Mouse (Mus musculus) megakaryocyte, embryonic 14.5 days (primary cell): ENCODE data around the gene Olfr485. TPM values are rescaled to one million over a fixed set of nuclear protein-coding genes. Genes with fewer than 3 reads are reported as not detected.
"Not testable (repeated sequence)": the region's sequence is repeated elsewhere in the genome, so short reads cannot be mapped to it uniquely, and the experiment has no call there.

ENCODE experiments used
- H3K27me3 ChIP-seq: replicated peaks from 2 replicates; pipeline ENCODE3; 2012; ENCODE audit warnings: inconsistent platforms
- H3K36me3 ChIP-seq: replicated peaks from 2 replicates; pipeline ENCODE3; 2012; ENCODE audit warnings: low read length, inconsistent platforms, mixed read lengths
- H3K4me1 ChIP-seq: 2 replicates; pipeline ENCODE4 v1.6.1; 2012; ENCODE audit warnings: inconsistent platforms
- H3K4me3 ChIP-seq: replicated peaks from 2 replicates; pipeline ENCODE3; 2012; ENCODE audit warnings: moderate library complexity, mild to moderate bottlenecking, inconsistent platforms
- H3K9me3 ChIP-seq: 2 replicates; pipeline ENCODE4 v1.6.1; 2012; ENCODE audit warnings: inconsistent platforms
- FLI1 ChIP-seq: IDR thresholded peaks from 2 replicates; pipeline ENCODE4 v1.6.1; 2012; ENCODE audit warnings: low read length, inconsistent platforms, mixed read lengths
- GATA1 ChIP-seq: IDR thresholded peaks from 3 replicates; pipeline ENCODE4 v1.6.1; 2012; ENCODE audit warnings: mixed read lengths, low read length, inconsistent platforms, borderline replicate concordance
- polyA plus RNA-seq: library from polyadenylated mRNA; stranded (reverse); fragments of >175 nt; gene quantifications from 2 replicates; pipeline ENCODE4 v1.2.3, GENCODE M21; 2012; ENCODE audit warnings: low replicate concordance; ENCODE audit not compliant: insufficient read depth

The Olfr485 gene
- polyA plus RNA-seq = not detected in 2 replicates

DNA sequence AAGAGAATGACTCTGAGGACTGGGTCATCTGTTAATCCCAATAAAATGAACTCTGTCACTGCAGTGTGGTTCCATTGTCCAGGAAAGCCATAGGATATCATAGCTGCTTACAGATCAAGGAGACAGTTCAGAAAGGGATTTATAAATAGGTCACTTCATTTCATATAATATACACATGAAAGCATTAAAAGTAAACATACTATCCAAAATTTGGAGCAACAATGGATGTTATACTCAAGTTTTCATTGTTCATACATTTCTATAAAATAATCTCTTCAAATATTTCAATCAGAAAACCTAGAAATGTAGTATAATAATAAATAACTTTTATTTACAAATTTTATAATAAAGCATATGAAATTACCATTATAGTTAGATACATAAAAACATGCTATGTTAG lies at the start of gene Olfr485:
Gene Olfr485 (minus strand): TSS at position 101 of the 400 bp plus-strand sequence.
- TF ChIP-seq GATA1 = no peak
- TF ChIP-seq FLI1 = no peak
- Histone ChIP-seq H3K36me3 (no peaks in the 10 kb centered on the region), H3K4me3 (no peak within 1 kb of the TSS), H3K4me1 (no peaks in the 10 kb centered on the region), H3K9me3 (no peaks in the 10 kb centered on the region), H3K27me3 (no peaks in the 10 kb centered on the region)

DNA sequence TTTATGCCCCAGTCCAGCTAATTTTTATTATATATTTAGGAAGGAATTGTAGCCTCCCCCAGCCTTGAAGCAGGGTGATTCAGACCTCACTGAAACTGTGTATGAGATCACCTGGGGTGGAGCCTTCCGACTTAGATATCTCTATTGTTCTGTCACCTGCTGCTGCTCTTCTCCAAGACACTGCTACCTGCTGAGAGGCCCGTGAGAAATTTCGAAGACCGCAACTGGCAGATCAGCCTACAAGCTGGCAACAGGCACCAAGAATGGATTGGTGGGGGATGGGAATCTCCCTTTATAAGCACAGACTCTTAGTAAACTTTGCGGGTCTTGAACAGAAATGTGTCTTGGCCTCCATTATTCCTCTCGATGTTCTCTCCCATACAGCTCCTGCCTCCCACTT lies 37.3 kb upstream of the Olfr485 start:
- no peak overlapping the region for H3K4me3 ChIP-seq
- no peaks in the 10 kb centered on the region for H3K9me3 ChIP-seq
- H3K4me1 ChIP-seq = no peaks in the 10 kb centered on the region
- H3K27me3 ChIP-seq = no peaks in the 10 kb centered on the region
- TF ChIP-seq FLI1 (no peak), GATA1 (no peak)
- H3K36me3 ChIP-seq = no peaks in the 10 kb centered on the region

DNA sequence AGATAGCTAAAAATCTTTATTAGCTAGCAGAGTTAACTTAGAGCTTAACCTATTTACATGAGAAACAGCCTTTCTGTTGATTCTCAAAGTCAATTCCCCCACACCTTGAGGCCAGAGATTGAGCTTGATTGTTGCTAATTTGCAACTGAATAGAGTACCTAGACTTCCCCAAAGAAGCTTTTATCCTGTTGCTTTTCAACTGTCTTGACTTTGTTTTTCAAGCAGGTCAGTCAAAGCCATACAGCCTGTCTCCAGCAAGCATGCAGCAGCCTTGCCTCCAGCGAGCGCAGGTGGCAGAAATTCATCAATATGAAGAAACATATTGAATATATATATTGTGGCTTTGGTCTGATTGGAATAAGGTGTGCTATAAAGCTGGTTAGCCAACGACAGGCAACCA lies 36.7 kb upstream of the Olfr485 start:
- not testable (repeated sequence) for H3K4me1 ChIP-seq, H3K9me3 ChIP-seq, H3K4me3 ChIP-seq, H3K27me3 ChIP-seq, H3K36me3 ChIP-seq

DNA sequence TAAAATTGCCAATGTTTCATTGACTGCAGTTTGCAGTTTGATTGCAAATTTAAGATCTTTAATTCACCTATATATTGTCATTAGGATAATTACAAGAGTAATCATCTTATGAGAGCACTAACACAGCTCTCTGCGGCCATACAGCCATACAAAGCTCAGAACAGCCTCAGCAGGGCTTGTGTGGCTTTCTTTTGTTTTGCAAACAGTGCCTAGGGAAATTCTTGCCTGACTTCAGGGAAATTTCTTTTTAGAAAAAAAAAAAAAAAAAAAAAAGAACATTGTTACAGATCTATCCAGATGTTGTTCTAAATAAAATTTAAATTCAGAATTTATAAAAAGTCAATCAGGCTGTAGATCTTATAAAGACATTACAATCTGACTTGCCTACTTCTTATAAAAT lies 33.0 kb upstream of the Olfr485 start:
- H3K4me3 ChIP-seq, H3K4me1 ChIP-seq, H3K27me3 ChIP-seq, H3K9me3 ChIP-seq, H3K36me3 ChIP-seq: not testable (repeated sequence)

DNA sequence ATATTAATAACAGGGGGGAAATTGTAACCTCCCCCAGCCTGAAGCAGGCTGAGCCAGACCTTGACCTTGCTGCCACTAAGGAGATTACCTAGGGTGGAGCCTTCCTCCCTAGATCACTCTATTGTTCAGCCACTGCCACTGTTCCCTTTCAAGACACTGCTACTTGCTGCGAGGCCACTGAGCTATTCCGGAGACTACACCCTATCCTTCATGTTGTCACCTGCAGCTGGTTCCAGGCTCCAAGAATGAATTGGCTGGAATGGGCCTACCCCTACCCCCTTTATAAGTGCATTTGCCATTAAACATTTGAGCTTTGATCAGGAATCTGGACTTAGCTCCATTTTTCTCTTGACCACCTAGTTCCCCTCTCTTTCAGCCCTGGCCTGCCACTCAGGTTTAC lies 31.5 kb upstream of the Olfr485 start:
- H3K4me3 ChIP-seq, H3K4me1 ChIP-seq, H3K27me3 ChIP-seq, H3K9me3 ChIP-seq, H3K36me3 ChIP-seq: not testable (repeated sequence)

DNA sequence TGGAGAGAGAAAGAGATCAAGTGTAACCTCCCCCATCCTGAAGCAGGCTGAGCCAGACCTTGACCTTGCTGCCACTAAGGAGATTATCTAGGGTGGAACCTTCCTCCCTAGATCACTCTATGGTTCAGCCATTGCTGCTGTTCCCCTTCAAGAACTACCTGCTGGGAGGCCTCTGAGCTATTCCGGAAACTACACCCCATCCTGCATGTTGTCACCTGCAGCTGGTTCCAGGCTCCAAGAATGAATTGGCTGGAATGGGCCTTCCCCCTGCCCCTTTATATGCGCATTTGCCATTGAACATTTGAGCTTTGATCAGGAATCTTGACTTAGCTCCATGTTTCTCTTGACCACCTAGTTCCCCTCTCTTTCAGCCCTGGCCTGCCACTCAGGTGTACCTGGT lies 25.6 kb upstream of the Olfr485 start:
- H3K36me3 ChIP-seq, H3K9me3 ChIP-seq, H3K27me3 ChIP-seq, H3K4me1 ChIP-seq, H3K4me3 ChIP-seq: not testable (repeated sequence)

DNA sequence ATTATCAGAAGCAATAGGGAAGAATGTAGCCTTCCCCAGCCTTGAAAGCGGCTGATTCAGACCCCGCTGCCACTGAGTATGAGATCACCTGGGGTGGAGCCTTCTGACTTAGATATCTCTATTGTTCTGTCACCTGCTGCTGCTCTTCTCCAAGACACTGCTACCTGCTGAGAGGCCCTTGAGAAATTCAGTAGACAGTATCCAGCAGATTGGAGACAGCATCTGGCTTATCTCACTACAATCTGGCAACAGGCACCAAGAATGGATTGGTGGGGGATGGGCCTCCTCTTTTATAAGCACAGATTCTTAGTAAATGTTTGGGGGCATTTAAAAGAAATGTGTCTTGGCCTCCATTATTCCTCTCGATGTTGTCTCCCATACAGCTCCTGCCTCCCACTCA lies 24.7 kb upstream of the Olfr485 start:
- H3K27me3 ChIP-seq, H3K4me1 ChIP-seq, H3K36me3 ChIP-seq, H3K4me3 ChIP-seq, H3K9me3 ChIP-seq: not testable (repeated sequence)

DNA sequence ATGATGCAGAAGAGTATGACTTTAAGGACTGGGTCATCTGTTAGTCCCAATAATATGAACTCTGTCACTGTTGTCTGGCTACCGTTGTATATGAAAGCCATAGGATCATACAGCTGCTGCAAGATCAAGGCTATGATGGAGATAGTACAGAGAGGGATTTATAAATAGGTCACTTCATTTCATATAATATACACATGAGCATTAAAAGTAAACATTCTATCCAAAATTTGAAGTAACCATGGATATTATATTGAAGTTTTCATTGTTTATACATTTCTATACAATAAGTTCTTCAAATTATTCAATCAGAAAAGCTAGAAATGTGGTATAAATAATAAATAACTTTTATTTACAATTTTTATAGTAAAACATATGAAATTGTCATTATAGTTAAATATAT lies 13.0 kb upstream of the Olfr485 start, which contains the start of gene Olfr486:
Gene Olfr486 (minus strand): TSS at position 101 of the 400 bp plus-strand sequence.
- not testable (repeated sequence) for H3K9me3 ChIP-seq, H3K4me1 ChIP-seq, H3K27me3 ChIP-seq, H3K36me3 ChIP-seq, H3K4me3 ChIP-seq

DNA sequence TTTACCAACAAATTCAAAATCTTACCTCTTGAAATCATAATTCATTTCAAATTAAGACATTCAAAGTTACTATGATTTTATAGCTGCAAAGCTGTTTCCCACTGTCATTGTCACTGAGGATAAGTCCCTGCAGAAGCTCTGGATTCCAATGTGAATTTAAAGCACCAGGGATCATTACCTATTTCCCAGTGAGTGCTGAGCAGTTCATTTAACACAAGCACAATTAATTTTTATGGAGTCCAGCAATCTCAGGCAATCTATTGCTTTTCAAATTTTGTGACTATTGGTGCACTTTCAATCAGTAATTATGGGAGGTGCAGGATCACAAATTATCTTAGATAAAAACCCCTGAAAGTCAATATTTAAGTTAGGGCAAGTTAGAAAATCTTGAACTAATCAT lies 32.3 kb downstream of the Olfr485 start, which contains the start of gene Olfr484:
Gene Olfr484 (minus strand): TSS at position 101 of the 400 bp plus-strand sequence.
- Histone ChIP-seq H3K4me1 (no peaks in the 10 kb centered on the region), H3K4me3 (no peak within 1 kb of the TSS), H3K9me3 (no peaks in the 10 kb centered on the region), H3K27me3 (no peaks in the 10 kb centered on the region), H3K36me3 (no peaks in the 10 kb centered on the region)
- no peak for TF ChIP-seq GATA1
- no peak for TF ChIP-seq FLI1

DNA sequence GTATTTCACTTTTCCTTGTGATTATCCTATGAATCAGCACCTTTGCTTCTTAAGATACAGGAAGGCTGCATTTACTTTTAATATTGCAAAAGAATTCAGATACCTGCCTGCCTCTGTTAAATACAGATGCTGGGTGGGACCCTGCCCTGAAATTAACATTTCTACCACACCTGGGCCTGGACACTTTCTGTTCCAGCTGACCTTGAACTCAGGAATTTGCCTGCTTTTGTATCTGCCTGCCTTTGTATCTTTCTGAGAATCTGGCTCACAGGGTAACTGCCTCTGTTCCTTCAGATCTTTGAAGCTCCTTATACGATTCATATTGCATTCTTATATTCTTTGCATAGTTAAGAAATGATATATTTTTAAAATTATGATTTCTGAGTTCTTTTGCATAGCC lies 38.3 kb downstream of the Olfr485 start:
- H3K9me3 ChIP-seq = no peaks in the 10 kb centered on the region; the same call in 1 of the 2 replicates
- no peaks in the 10 kb centered on the region for H3K4me1 ChIP-seq
- no peaks in the 10 kb centered on the region for H3K27me3 ChIP-seq
- H3K36me3 ChIP-seq = no peaks in the 10 kb centered on the region
- H3K4me3 ChIP-seq = no peak overlapping the region
- TF ChIP-seq GATA1 (no peak), FLI1 (no peak)

DNA sequence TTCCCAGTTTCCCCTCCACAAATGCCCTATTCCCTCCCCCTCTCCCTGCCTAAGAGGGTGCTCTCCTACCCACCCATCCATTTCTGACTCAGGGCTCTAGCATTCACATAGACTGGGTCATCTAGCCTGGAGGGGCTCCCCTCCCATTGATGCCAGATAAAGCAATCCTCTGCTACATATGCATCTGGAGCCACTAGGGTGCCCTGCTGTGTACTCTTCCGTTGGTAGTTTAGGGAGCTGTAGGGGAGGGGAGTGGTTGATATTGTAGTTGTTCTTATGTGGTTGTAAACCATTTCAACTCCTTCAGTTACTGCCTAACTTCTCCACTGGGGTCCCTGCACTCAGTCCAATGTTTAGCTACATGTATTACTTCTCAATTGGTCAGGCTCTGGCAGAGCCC lies 39.0 kb downstream of the Olfr485 start:
- Histone ChIP-seq H3K27me3 (no peaks in the 10 kb centered on the region), H3K4me1 (no peaks in the 10 kb centered on the region), H3K9me3 (no peaks in the 10 kb centered on the region; the same call in 1 of the 2 replicates), H3K36me3 (no peaks in the 10 kb centered on the region), H3K4me3 (no peak overlapping the region)
- no peak for TF ChIP-seq GATA1
- TF ChIP-seq FLI1 = no peak

Other genes starting within 250 kb of the Olfr485 start
- gene Olfr473, start 229.4 kb downstream of the Olfr485 start, polyA plus RNA-seq = 2.0 TPM in 1 of 2 replicates, not detected in the other
- not detected in 2 replicates for gene Olfr474, start 205.2 kb downstream of the Olfr485 start, polyA plus RNA-seq
- gene Olfr476, start 195.1 kb downstream of the Olfr485 start, polyA plus RNA-seq = not detected in 2 replicates
- not detected in 2 replicates for gene Olfr477, start 173.2 kb downstream of the Olfr485 start, polyA plus RNA-seq
- gene Olfr478, start 125.9 kb downstream of the Olfr485 start, polyA plus RNA-seq = not detected in 2 replicates
- gene Olfr479, start 109.2 kb downstream of the Olfr485 start, polyA plus RNA-seq = not detected in 2 replicates
- gene Olfr480, start 92.5 kb downstream of the Olfr485 start, polyA plus RNA-seq = not detected in 2 replicates
- 0.02 TPM in 1 of 2 replicates, not detected in the other for gene Olfr481, start 80.0 kb downstream of the Olfr485 start, polyA plus RNA-seq
- not detected in 2 replicates for gene Olfr482, start 62.3 kb downstream of the Olfr485 start, polyA plus RNA-seq
- not detected in 2 replicates for gene Olfr483, start 59.0 kb downstream of the Olfr485 start, polyA plus RNA-seq
- not detected in 2 replicates for gene Olfr484, start 32.4 kb downstream of the Olfr485 start, polyA plus RNA-seq
- gene Olfr486, start 12.9 kb upstream of the Olfr485 start, polyA plus RNA-seq = not detected in 2 replicates
- not detected in 2 replicates for gene Olfr487, start 54.8 kb upstream of the Olfr485 start, polyA plus RNA-seq
- gene Olfr488, start 98.5 kb upstream of the Olfr485 start, polyA plus RNA-seq = not detected in 2 replicates
- not detected in 2 replicates for gene Olfr490, start 129.1 kb upstream of the Olfr485 start, polyA plus RNA-seq
- not detected in 2 replicates for gene Olfr491, start 153.6 kb upstream of the Olfr485 start, polyA plus RNA-seq
- not detected in 2 replicates for gene Olfr492, start 163.8 kb upstream of the Olfr485 start, polyA plus RNA-seq
- gene Olfr493, start 187.1 kb upstream of the Olfr485 start, polyA plus RNA-seq = not detected in 2 replicates
- gene Olfr494, start 205.5 kb upstream of the Olfr485 start, polyA plus RNA-seq = not detected in 2 replicates
- gene Olfr495, start 233.3 kb upstream of the Olfr485 start, polyA plus RNA-seq = not detected in 2 replicates